Mouse (Mus musculus) mouse embryonic stem cell (cell line): ENCODE results near the gene Vmn1r111.
"Not testable (repeated sequence)": the region's sequence is repeated elsewhere in the genome, so short reads cannot be mapped to it uniquely, and the experiment has no call there.

Experiments
- in situ Hi-C, 2 experiments: fragments of 300-500 bp; cut with MboI; formaldehyde crosslinking; loops; 1 replicate in 1 of 2; 3 replicates in 1 of 2; pipeline ENCODE4 v1.14.3; 2019 to 2020; ENCODE audit warnings: low sequenced_read_pairs in 2 of 2, low pct_unique_long_range_greater_than_20kb in 1 of 2, mixed read lengths in 1 of 2; ENCODE audit not compliant: unreplicated experiment in 1 of 2

The Vmn1r111 gene

DNA sequence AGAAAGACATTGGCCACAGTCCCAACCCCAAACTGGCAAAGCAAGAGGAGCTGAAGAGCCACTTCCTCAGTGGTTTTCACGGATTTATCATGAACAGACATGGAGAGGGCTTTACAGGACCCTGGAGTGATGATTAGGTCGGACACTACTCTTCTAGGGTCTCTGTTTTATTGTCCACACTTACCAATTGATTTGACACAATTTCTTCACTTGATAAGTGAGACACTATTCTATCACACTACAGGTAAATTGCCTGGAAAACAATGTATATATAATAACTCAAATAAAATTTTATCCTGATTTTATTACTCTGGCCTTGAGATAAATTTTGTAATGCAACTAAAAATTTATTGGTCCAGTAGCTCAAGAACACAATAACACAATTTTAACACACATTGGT lies at the start of gene Vmn1r111:
Vmn1r111 (minus strand) TSS at position 101 of the 400 bp plus-strand sequence.
- in situ Hi-C loops = not testable (repeated sequence)

DNA sequence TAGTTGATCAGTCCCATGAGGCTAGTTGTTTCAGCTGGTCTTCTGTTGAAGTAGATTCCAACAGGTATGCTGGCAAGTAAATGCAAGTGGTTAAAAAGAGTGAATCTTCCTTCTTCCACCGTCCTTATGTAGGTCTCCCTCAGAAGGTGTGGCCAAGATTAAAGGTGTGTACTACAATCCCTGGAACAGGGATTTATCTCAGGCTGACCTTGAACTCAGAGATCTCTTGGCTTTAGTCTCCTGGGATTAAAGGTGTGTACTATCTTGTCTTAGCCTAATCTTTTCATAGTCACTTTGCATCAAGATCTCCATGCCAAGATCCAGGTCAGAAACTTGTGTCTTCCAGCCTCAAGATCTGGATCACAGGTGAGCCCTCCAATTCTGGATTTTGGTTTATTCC lies 27.5 kb upstream of the Vmn1r111 start, which contains the start of gene Gm10668:
Gm10668 (minus strand) TSS at position 101 of the 400 bp plus-strand sequence.
- in situ Hi-C loops = not testable (repeated sequence)

DNA sequence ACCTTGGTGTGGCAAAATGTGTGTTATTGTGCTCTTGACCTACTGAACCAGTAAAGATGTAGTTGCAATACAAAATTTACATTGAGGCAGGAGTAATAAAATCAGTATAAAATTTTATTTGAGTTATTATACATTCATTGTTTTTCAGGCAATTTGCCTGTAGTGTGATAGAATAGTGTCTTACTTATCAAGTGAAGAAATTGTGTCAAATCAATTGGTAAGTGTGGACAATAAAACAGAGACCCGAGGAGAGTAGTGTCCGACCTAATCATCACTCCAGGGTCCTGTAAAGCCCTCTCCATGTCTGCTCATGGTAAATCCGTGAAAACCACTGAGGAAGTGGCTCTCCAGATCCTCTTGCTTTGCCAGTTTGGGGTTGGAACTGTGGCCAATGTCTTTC lies 34.4 kb downstream of the Vmn1r111 start, which contains the start of gene Vmn1r107:
Vmn1r107 (plus strand) TSS at position 301 of the 400 bp plus-strand sequence.
- in situ Hi-C loops = not testable (repeated sequence)
